Mouse (Mus musculus) heart, embryonic 16.5 days (tissue): Measurements from ENCODE around the gene Aig1. TPM values are rescaled to one million over a fixed set of nuclear protein-coding genes. Genes with fewer than 3 reads are reported as not detected.

Source experiments
- ATAC-seq: fragments of 200-750 bp; cut with Nextera tagmentation; replicated peaks from 2 replicates; pipeline ENCODE4 v1.8.0; 2017; ENCODE audit warnings: moderate number of reproducible peaks; ENCODE audit not compliant: insufficient read depth, low FRiP score; ENCODE audit errors: extremely low read depth
- H3K27ac ChIP-seq: fragments of 300-500 bp; sonication (generic); 2 replicates; pipeline ENCODE4 v1.5.1; 2014; ENCODE audit warnings: mild to moderate bottlenecking, low read length, control low read depth, moderate library complexity
- H3K27me3 ChIP-seq: fragments of 300-500 bp; sonication (generic); 2 replicates; pipeline ENCODE4 v1.6.1; 2014; ENCODE audit warnings: low read length, mixed read lengths; ENCODE audit not compliant: control insufficient read depth, insufficient read depth
- H3K36me3 ChIP-seq: fragments of 300-500 bp; sonication (generic); 2 replicates; pipeline ENCODE4 v1.6.1; 2014; ENCODE audit not compliant: control insufficient read depth, insufficient read depth
- H3K4me1 ChIP-seq: fragments of 300-500 bp; sonication (generic); 2 replicates; pipeline ENCODE4 v1.6.1; 2014; ENCODE audit warnings: low read length, mixed read lengths; ENCODE audit not compliant: control insufficient read depth, insufficient read depth
- H3K4me2 ChIP-seq: fragments of 300-500 bp; sonication (generic); 2 replicates; pipeline ENCODE4 v1.6.1; 2014; ENCODE audit warnings: low read depth, mild to moderate bottlenecking, control low read depth, low read length
- H3K4me3 ChIP-seq: fragments of 300-500 bp; sonication (generic); 2 replicates; pipeline ENCODE4 v1.5.1; 2014; ENCODE audit warnings: mild to moderate bottlenecking, control low read depth, low read length
- H3K9ac ChIP-seq: fragments of 300-500 bp; sonication (generic); 2 replicates; pipeline ENCODE4 v1.6.1; 2014; ENCODE audit warnings: low read length, control low read depth
- H3K9me3 ChIP-seq: fragments of 300-500 bp; sonication (generic); replicated peaks from 2 replicates; pipeline ENCODE4 v1.6.1; 2016; ENCODE audit warnings: low read length; ENCODE audit not compliant: control insufficient read depth
- WGBS: fragments of 180-500 bp; shearing (Covaris S2); extraction: QIAGEN DNeasy Blood & Tissue Kit; methylation state at CpG from one replicate; pipeline ENCODE4 v1.1.7; 2014; 5-methylcytosine and 5-hydroxymethylcytosine counted together
- polyA plus RNA-seq: library from polyadenylated mRNA; unstranded; fragments of >200 nt; fragmentation: Nextera tagmentation; extraction: Ambion mirVana; gene quantifications from 2 replicates; pipeline ENCODE4 v1.2.1, GENCODE M21; 2015

The Aig1 gene
- polyA plus RNA-seq, 1 experiment from 2014 or later, result 69.5 TPM

DNA sequence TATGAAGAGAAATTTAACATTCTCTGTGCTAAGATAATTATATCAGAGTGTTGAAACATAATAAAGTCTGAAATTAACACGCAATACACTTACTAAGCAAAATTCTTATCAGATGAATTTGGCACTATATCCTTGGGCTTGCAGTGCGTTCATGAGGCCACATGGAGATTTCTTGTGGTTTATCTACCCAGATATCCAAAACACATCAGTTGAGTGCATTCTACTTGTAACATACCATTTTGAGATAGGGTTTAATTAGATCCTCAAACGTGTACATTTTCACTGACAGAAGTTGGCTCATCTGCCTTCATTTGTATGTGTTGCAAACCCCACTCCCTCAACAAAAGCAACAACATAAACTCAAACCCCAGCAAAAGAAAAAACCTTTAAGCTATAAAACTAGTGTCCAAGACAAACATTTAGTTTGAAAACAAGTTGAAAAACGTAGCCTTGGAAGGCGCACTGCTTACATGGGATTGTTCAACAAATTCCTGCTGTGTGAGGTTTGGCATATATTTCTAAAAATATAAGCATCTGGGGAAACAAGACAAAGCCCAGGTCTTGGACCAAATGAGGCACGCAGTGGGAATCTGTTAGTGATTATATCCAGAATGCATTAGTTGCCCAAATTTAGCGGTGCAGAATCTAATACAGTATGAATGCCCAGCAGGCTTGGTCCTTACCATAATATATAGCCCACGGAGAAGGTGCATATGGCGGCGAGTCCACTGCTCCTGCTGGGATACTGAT lies 178.8 kb downstream of the Aig1 start:
- Histone ChIP-seq H3K27me3 (no peaks in the 10 kb centered on the region), H3K36me3 (0 out of 2 replicates have a peak, but pooled peaks cover 2% of the 10 kb centered on the region), H3K4me1 (peaks cover 10% of the 10 kb centered on the region; the same call in 1 of the 2 replicates), H3K9ac (no peak overlapping the region), H3K4me2 (no peak overlapping the region), H3K9me3 (no peaks in the 10 kb centered on the region), H3K4me3 (no peak overlapping the region), H3K27ac (no peak overlapping the region)
- ATAC-seq, result no peak
- 79% methylated on average over 10 of the region's 10 CpGs for WGBS

DNA sequence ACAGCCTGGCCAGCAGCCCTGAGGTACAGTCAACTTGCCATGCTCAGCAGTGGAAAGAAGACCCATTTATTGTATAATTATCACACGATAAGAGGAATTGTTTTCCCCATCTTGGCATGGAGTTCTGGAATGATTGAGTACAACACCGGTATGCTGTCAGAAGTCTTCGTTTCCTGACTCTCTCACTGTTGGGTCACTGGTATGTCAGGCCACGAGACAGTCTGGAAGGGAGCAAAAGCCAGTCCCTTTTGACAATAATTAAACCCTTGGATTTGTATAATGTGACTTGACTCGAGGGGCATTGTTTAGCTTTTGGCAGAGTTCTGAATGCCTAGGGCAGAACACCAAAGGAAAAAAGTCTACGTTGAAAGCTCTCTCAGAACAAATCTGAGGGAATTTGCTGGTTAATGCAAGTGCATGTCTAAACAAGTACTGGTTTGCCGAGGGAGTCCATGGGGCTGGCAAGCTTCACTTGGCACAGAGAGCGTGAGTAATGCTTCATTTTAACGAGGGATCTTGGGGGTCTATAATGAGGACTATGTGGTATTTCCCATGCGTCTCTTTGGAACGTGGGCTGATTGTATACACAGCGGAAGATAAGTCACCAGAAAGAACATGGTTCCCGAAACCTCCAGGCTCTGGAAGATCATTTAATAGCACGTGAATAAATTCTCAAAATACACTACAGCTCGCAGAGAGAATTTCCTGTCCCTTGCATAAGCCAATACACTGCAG lies 180.2 kb downstream of the Aig1 start:
- Histone ChIP-seq H3K4me3 (no peak overlapping the region), H3K9me3 (no peaks in the 10 kb centered on the region), H3K36me3 (0 out of 2 replicates have a peak, but pooled peaks cover 2% of the 10 kb centered on the region), H3K4me1 (peaks cover 10% of the 10 kb centered on the region; the same call in 1 of the 2 replicates), H3K9ac (no peak overlapping the region), H3K27ac (peak overlapping the region; percentile 53), H3K4me2 (no peak overlapping the region), H3K27me3 (no peaks in the 10 kb centered on the region)
- 61% methylated on average over 15 of the region's 15 CpGs for WGBS
- peak; percentile 46; the same call in 1 of the 2 replicates for ATAC-seq

GRCm38 (mm10) chr10:13687182-13687810 lies 181.5 kb downstream of the Aig1 start:
- no peak overlapping the region for H3K27ac ChIP-seq
- H3K9me3 ChIP-seq, result no peaks in the 10 kb centered on the region
- 90% methylated on average over 8 of the region's 8 CpGs for WGBS
- peaks cover 10% of the 10 kb centered on the region; the same call in 1 of the 2 replicates for H3K4me1 ChIP-seq
- no peak overlapping the region for H3K4me3 ChIP-seq
- 0 out of 2 replicates have a peak, but pooled peaks cover 2% of the 10 kb centered on the region for H3K36me3 ChIP-seq
- no peak for ATAC-seq
- no peak overlapping the region for H3K4me2 ChIP-seq
- H3K27me3 ChIP-seq, result no peaks in the 10 kb centered on the region
- H3K9ac ChIP-seq, result no peak overlapping the region

GRCm38 (mm10) chr10:13686127-13686526 lies 182.7 kb downstream of the Aig1 start:
- 0 out of 2 replicates have a peak overlapping the region, but pooled peaks have one; percentile 6 for H3K27ac ChIP-seq
- H3K9me3 ChIP-seq, result no peaks in the 10 kb centered on the region
- peaks cover 10% of the 10 kb centered on the region; the same call in 1 of the 2 replicates for H3K4me1 ChIP-seq
- 0 out of 2 replicates have a peak, but pooled peaks cover 2% of the 10 kb centered on the region for H3K36me3 ChIP-seq
- no peaks in the 10 kb centered on the region for H3K27me3 ChIP-seq
- no peak overlapping the region for H3K4me3 ChIP-seq
- H3K9ac ChIP-seq, result no peak overlapping the region
- H3K4me2 ChIP-seq, result no peak overlapping the region
- WGBS, result 26% methylated on average over 5 of the region's 5 CpGs
- ATAC-seq, result peak; percentile 50

- Histone ChIP-seq H3K27me3 (no peaks in the 10 kb centered on the region), H3K4me3 (no peak overlapping the region), H3K9me3 (no peaks in the 10 kb centered on the region), H3K36me3 (0 out of 2 replicates have a peak, but pooled peaks cover 2% of the 10 kb centered on the region), H3K4me2 (no peak overlapping the region), H3K27ac (peak overlapping the region; percentile 36), H3K4me1 (peaks cover 10% of the 10 kb centered on the region; the same call in 1 of the 2 replicates), H3K9ac (no peak overlapping the region)
- WGBS, result 76% methylated on average over 8 of the region's 8 CpGs
- ATAC-seq, result no peak
These were observed 183.4 kb downstream of the Aig1 start for GRCm38 (mm10) chr10:13685366-13685765.

DNA sequence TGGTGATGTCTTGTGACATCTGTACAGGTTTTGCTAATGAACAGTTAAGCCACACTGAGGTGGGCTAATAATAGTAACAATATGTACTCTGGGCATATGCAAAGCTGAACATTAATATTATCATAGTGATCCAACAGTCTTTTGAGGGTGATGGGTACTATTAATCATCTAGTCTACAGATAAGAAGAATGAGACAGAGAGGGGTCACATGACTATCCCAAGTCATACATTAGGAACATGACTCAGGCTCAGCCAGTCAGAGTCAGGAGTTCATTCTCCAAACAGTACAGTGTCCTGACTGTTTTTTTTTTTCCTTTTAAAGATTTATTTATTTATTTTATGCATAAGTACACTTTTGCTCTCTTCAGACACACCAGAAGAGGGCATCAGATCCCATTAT lies 184.3 kb downstream of the Aig1 start:
- Histone ChIP-seq H3K27me3 (no peaks in the 10 kb centered on the region), H3K9me3 (no peaks in the 10 kb centered on the region), H3K4me3 (no peak overlapping the region), H3K4me2 (no peak overlapping the region), H3K4me1 (peaks cover 10% of the 10 kb centered on the region; the same call in 1 of the 2 replicates), H3K36me3 (no peaks in the 10 kb centered on the region), H3K27ac (no peak overlapping the region), H3K9ac (no peak overlapping the region)
- ATAC-seq, result no peak

DNA sequence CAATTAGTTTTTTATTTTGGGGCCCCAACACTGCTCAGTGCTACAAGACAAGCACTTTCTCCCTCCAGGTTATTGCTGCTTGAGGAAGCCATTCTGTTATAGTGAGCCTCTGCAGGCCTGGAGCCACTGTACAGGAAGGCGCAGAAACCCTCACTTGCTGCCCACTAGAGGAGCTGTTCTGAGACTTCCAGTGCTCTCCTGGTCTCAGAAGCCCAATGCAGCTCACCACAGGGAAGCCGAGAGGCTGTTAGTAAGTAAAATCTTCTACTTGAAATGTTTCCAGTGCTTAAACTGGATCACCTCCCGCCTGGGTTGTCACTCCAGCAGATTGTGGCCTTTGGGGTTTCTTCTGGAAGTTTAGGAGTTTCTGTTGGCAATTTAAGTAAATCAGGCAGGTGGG lies 186.2 kb downstream of the Aig1 start:
- Histone ChIP-seq H3K27me3 (no peaks in the 10 kb centered on the region), H3K4me2 (no peak overlapping the region), H3K27ac (no peak overlapping the region), H3K4me1 (peaks cover 10% of the 10 kb centered on the region; the same call in 1 of the 2 replicates), H3K9ac (no peak overlapping the region), H3K36me3 (no peaks in the 10 kb centered on the region), H3K4me3 (no peak overlapping the region), H3K9me3 (no peaks in the 10 kb centered on the region)
- no peak for ATAC-seq
- WGBS, result 44% methylated on average over 3 of the region's 3 CpGs

- ATAC-seq, result no peak
- H3K9me3 ChIP-seq, result no peaks in the 10 kb centered on the region
- 81% methylated on average over 2 of the region's 2 CpGs for WGBS
- no peaks in the 10 kb centered on the region for H3K27me3 ChIP-seq
- H3K36me3 ChIP-seq, result no peaks in the 10 kb centered on the region
- H3K4me2 ChIP-seq, result no peak overlapping the region
- no peak overlapping the region for H3K27ac ChIP-seq
- H3K9ac ChIP-seq, result no peak overlapping the region
- H3K4me1 ChIP-seq, result no peaks in the 10 kb centered on the region
- no peak overlapping the region for H3K4me3 ChIP-seq
These were observed 191.3 kb downstream of the Aig1 start for GRCm38 (mm10) chr10:13677440-13677839.
